Mouse (Mus musculus) A20 (cell line): ENCODE data around the gene Fam76b.

ENCODE experiments used
- DNase-seq: peaks from one replicate; pipeline ENCODE4 v3.0.0-alpha.2; 2011; ENCODE audit warnings: low read depth, low spot score

Gene Fam76b

GRCm38 (mm10) chr9:13867646-13868045, 40.1 kb downstream of the Fam76b start:
- peak; percentile 56 for DNase-seq

- no peak for DNase-seq
Measured at GRCm38 (mm10) chr9:13871631-13872030, 44.1 kb downstream of the Fam76b start.

DNA sequence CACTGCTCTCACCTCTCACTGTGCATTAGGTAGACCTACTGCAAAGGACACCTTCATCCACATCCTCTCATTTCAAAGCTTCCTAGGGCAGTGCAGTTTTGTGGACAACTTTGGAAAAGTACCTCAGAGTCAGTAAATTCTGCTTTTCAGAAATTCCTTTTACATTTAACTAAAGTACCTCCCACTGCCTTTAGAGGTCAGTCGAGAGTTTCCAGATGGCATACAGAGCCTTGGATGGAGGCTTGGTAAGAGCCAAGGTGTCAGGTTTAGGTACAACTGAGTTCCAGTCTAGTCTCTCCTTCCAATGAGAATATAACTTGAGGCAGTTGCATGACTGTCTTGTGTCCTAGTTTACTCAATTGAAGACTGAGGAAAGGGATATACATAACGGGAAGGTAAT, 46.8 kb downstream of the Fam76b start:
- peak; percentile 46 for DNase-seq

DNA sequence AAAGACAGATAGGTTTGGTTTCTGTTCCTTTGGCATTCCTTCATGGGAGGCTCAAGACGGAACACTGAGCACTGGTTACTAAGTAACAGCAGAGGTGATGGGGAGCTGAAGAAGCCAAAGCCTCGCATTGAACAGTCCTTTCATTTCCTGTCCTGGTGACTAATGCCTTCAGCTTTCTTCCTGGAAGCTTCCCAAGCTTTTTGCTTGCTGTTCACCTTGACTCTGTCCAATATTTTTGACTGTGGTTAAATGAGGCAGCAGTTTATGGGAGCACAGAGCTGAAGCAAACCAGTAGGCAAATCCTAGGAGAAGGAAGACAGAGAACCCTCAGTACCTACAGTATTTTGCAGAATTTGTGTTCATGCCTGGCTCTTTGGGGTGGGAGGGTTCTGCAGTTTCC, 47.8 kb downstream of the Fam76b start:
- no peak for DNase-seq

DNA sequence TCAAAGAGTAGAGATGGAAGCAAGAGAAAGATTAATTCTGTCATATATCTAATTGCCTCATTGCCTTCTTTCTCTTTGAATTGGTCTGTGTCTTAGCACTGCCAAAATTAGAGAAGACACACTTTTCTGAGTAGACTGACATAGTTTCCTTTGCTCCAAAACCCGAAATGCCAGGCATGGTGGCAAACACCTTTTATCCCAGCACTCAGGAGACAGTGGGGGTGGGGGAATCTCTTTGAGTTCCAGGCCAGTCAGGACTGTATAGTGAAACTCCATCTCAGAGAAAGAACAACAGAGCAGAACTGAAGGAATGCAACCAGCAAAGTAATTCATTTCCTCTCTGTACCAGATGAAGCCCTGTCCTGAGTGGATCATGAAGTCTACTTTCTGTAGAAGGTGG, 53.2 kb downstream of the Fam76b start:
- DNase-seq: no peak

- no peak for DNase-seq
Measured at GRCm38 (mm10) chr9:13882478-13882877, 55.0 kb downstream of the Fam76b start.

DNA sequence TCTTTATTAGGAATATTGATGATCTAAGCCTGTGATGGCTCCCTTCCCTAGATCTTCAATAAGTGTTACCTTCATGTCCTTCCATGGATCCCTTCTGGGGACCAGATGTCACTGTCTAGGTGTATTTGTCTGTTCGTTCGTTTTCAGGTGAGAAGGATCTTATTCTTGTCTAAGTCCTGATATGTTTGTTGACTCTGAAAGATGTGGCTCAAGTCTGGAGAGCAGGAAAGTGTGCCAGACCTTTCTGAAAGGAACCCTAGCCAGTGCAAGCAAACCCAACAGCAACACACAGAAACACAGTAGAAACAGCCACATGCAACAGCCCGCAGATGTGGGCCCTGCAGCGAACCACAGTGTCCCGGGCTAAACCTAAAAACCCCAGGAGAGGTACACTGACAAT, 61.5 kb downstream of the Fam76b start:
- no peak for DNase-seq

DNA sequence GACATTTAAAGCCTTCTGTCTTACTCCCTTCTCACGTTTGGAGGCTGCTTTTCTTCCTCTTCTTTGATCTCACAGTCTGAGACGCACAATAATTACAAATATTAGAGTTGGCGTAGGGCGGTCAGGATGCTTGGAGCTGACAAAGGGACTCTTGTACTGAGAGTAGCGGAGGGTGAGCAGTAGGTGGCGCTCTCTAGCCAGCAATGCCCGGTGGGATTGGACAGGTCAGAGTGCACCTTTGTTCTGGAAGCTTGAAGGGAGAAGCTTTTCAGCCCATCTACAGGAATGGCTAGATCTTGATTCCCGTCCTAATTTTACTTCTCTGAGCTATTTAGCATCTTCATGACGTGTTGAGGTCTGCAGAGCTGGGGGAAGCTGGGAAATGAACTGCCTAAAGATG, 62.1 kb downstream of the Fam76b start:
- DNase-seq: peak; percentile 72

- no peak for DNase-seq
Measured at GRCm38 (mm10) chr9:13890171-13890570, 62.7 kb downstream of the Fam76b start.

DNA sequence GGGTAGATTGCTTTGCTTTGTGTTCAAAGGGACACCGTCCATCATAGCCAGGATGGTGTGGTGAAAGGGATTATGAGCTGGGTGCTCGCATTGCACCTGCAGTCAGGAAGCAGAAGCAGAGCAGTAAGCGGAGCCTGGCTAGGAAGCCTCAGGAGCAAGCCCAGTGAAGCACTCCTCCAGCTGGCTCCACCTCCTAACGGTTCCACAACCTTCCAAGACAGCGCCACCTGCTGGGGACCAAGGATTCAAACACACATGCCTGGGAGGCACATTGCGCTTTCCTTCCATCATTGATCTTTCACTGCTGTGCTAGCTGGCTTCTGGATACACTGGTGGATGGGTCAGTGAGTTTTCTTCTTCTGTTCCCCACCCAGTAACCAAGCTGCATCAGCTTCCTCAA, 64.4 kb downstream of the Fam76b start:
- DNase-seq: no peak

- no peak for DNase-seq
Measured at GRCm38 (mm10) chr9:13893044-13893443, 65.5 kb downstream of the Fam76b start.

- DNase-seq: peak; percentile 74
Measured at GRCm38 (mm10) chr9:13894491-13894890, 67.0 kb downstream of the Fam76b start.

GRCm38 (mm10) chr9:13894936-13895335, 67.4 kb downstream of the Fam76b start:
- no peak for DNase-seq

- DNase-seq: no peak
Measured at GRCm38 (mm10) chr9:13896055-13896454, 68.5 kb downstream of the Fam76b start.

DNA sequence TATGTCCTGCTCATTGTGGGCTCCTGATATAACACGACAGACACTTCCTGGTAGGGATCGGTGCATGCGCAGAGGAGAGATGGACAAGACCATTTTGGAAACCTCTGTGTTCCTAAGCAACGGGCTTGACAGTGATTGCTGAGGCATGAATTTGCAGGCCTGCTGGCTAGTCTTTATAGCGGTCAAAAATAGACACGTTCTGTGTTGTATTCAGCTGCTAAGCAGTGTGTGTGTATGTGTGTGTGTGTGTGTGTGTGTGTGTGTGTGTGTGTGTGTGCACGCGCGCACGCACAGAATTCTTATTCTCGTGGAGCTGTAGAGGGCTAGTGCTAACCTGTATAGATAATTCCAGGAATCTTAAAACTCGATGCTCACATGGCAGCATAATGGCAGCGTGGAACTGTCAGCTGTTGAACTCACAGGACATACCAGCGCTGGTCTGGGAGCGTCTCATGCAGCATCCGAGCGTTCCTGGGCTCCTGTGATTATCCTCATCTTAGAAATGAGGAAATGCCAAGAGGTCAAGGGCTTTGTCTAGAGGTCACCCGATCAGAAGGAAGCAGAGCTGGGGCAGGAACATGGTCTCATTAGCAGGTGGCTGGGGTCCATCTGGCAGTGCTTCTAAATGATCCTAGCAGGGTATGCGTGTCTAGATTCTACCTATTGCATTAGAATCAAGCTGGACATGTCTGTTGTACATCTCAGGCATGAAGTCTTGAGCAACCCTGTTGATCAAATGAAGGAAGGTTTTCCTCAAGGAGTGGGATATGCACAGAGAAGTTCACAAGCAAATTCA, 71.2 kb downstream of the Fam76b start:
- DNase-seq: peak; percentile 77

GRCm38 (mm10) chr9:13902030-13902429, 74.5 kb downstream of the Fam76b start:
- DNase-seq: no peak

- DNase-seq: no peak
Measured at GRCm38 (mm10) chr9:13904091-13904779, 76.7 kb downstream of the Fam76b start.
